Mouse (Mus musculus) layer of hippocampus, adult 11-12 months (tissue): Measurements from ENCODE around the gene Creb3l4.
"Not testable (repeated sequence)": the region's sequence is repeated elsewhere in the genome, so short reads cannot be mapped to it uniquely, and the experiment has no call there.

ENCODE experiments used
- DNase-seq: peaks from one replicate; pipeline ENCODE4 v3.0.0; 2022; ENCODE audit warnings: low spot score

The Creb3l4 gene

DNA sequence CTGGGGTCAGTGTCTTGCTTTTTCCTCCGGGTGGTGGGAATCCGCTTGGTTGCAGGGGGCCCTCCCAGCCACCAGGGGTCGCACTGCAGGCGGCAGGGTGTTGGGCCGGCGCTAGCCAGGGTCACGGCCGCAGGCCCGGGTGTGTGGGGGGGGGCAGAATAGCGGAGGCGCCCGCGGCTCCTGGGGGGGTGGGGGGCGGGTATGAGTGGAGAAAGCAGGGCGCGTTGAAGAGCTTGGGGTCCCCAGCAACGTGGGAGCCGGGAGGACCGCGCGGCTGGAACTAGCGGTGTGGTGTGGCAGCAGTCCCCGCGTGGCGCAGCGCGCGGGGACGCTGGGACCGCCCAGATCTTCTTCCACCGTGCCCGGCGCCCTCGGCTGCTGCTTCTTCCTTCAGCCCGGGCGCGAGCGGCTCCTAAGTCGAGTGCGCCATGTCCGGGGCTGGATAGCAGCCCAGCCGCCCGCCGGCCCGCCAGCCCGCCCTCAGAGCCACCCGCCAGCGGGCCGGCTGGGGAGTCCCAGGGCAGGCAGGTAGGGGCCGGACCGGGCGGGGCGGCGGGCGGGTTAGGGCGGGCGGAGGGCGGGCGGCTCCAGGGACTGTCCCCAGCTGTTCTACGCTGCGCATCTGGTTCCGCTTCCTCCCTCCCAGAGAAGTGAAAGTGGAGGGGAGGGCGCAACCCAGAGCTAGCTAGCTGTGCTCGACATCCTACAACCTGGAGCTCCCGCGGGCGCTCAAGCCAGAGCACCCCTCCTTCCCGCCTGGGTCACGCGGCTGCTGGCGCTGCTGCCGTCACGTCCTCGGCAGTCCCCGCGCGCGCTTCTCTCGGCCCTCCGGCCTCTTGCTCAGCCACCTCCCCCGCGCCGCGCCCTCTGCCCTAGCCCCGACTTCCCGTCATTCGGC is 22.0 kb upstream of the Creb3l4 start, which contains the start of gene Dennd4b:
Dennd4b (plus strand) TSS at position 152 of the 898 bp plus-strand sequence.
- DNase-seq: peak; percentile 88

DNA sequence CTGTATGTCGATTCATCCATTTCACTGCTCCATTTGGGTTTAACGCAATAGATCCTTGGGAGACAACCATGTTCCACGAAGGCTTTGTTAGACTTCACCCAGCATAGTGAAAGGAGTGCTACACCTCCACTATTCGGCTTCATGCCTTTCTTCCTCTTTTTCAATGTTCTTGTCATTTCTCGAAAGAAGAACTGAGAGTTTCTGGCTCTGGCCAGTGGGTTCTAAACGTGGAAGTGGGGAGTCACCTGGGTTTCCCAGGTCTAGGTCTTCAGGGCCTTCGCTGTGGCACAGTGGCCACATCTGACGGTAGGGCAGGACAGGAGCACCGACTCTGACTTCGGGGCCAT is 21.3 kb upstream of the Creb3l4 start:
- no peak for DNase-seq

DNA sequence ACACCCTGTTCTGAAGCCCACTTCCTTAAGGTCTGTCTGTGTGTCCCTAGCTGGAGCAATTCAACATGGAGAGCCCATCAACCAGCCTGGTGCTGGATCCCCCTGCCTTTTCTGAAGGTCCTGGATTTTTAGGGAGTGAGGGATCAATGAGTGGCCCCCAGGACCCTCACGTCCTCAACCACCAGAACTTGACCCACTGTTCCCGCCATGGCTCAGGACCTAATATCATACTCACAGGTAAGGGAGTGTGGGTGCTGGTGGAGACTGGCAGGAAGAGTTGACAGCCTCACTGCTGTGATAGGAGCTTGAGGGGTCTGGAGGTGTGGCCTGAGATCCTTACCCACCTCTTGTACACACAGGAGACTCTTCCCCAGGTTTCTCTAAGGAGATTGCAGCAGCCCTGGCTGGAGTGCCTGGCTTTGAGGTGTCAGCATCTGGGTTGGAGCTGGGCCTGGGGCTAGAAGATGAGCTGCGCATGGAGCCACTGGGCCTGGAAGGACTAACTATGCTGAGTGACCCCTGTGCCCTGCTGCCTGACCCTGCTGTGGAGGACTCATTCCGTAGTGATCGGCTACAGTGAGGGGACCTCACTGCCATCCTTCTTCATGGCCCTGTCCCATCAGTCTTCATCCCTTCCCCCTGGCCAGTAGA is 19.9 kb upstream of the Creb3l4 start:
- DNase-seq: no peak

DNA sequence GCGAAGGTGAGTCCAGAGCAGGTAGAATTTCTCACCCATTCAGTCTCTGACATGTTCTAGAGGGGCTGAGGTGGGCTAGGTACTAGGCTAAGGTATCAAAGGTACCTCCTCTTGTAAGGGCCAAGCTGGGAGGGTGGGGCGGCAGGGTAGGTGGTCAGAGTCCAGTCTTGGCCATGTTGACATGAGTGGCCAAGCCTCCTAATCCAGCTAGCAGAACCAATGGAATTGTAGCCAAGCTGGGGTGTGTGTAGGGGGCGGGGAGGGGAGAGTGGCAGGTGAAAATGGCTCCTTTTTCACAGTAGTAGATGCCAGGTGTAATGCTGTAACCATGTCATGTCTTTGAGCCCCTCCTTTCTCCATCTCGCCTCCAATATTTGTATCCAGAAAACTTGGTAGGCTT is 15.2 kb upstream of the Creb3l4 start:
- DNase-seq: no peak

DNA sequence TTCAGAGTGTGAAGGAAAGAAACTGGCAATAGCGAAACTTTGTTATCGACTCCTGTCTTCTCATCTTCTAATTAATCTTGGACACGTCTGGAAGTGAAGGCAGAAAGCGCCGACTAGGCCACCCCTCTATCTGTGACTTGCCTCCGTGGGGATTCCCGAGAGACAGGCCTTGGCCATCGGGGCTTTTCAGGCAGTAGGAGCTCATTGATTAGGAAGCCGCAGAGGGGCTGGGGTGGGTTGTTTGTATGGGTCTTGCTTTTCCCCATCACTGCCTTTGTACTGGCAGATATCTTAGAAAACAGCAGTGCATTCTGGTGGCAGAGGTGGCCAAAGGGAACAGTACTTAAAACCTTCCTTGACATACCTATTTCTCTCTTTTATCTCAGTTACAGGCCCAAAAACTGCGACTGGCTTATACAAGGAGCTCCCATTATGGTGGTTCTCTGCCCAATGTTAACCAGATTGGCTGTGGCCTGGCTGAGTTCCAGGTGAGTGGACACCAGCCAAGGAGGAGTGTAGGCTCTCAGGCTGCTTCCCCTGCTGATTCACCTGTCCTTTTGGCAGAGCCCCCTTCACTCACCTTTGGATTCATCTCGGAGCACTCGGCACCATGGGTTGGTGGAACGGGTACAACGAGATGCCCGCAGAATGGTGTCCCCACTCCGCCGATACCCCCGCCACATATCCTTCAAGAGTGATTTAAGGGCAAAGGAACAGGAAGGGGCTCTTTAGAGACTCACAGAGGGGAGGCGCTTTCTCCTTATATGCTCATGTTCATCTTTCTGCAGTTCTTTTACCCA is 13.6 kb upstream of the Creb3l4 start:
- no peak for DNase-seq

DNA sequence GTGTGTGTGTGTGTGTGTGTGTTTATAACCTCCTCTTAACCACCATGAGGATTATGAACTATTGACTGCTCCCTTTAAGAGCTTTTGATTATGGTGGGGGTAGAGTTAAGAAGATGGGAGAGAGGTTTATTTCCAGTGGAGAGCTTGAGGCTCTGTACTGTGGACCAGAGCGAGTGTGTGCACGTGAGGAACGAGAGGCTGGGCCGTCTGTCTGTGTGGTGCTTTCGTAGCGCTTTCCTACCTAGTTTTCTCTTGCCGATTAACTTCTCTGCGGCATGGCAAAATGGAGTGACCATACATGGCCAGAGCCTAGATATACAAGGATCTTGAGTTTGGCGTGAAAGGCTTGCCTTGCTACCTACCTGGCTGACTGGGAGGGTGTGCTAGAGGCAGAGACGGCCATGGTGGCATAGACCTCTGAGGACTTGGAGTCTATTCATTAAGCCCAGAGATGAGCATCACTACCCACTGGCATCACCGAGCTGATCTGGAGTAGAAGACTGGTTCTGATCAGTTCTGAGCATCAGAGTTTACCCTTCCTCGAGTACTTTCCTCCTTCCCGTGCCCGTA is 12.6 kb upstream of the Creb3l4 start:
- no peak for DNase-seq

DNA sequence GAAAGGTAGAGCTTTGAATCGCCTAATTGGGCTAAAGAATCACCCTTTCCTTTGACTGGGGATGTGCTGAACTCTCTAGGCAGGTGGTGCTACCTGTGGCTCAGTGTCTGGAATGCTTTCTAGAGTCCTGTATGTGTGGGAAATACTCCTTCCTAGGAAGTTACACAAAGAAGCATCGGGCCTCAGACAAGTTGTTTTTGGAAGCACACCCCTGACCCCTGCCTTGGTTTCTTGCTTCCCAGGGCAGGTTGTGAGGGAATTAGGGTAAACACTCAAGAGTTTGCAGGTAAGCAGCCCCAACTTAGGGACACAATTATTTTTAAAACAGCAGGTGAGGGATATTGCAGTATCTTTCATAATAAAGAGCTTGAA is 11.9 kb upstream of the Creb3l4 start:
- DNase-seq: no peak

DNA sequence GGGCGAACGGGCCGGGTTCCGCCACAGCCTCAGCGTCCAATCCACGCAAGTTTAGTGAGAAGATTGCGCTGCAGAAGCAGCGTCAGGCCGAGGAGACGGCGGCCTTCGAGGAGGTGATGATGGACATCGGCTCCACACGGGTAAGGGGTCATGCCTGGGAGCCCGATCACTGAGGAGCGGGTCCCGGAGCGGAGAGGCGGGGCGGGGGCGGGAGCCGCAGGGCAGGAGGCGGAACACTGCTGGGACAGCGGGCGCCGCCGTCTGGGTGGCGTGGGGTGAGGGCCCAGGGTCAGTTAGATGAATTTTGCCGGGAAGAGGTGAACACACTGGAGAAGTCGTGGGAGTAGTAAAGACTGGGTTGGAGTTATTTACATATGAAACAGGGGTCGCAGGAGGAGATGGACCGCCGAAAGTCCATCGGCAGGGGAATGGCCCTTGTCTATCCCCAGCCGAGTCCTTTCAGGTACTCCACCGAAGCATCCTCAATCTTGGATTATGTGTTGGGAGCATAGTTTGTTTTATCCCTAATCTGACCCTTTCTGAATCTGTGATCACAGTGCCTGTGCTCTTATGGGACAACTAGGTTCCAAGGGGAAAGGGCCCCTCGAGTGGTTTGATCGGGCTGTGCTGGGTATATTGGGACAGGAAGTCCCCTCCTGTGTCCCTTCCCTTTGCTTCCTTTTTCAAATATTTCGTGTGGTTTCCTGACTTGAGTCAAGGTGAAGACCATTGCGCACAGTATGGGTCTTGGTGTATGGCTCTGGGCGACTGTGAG is 11.3 kb upstream of the Creb3l4 start:
- DNase-seq: no peak

DNA sequence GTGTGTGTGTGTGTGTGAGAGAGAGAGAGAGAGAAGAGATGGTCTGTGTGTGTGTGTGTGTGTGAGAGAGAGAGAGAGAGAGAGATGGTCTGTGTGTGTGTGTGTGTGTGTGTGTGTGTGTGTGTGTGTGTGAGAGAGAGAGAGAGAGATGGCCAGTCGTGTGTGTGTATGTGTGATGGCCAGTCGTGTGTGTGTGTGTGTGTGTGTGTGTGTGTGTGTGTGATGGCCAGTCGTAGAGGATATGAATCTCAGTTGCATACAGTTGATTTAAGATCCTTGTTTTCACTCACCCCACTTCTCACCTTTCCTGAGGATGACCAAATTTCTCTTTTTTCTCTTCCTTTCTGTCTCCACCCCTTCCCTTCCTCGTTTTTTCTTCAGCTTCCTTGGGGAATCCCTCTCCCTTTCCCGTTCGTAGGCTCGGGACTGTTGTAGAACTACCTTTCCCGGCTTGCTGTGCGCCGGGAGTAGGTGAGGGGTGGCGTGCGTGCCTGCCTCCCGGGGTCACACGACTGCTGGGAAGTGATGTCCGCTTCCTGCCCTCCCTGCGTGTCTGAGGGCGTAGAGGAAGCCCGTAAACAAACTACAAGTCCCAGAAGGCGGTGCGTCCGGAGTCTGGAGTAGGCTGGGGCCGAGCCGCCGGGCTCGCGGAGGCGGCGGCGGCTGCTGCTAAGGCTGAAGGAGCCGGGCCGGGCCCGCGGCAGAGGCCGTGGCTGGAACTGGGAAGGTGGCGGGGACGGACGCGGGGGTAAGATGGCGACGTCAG is 10.5 kb upstream of the Creb3l4 start, which contains the start of gene Crtc2:
Crtc2 (plus strand) TSS at position 511 of the 766 bp plus-strand sequence.
- DNase-seq: peak; percentile 97

DNA sequence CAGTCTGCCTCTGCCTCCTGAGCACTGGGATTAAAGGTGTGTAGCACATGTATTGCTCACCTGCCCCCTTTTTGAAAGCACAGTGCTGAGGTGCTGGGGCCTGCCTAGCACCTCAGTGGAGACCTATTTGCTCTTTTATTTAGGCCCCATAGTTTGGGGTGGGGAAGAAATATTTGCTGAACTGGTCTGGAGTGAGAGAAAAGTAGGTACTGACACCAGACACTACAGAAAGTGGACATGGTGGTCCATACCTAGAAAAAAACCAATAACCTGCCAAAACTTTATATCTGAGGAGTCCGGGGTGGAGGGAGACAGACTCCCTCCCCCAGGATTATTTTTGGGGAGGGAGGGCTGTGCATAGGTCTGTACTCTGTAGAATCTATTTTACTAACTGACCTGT is 9.9 kb upstream of the Creb3l4 start:
- not testable (repeated sequence) for DNase-seq

DNA sequence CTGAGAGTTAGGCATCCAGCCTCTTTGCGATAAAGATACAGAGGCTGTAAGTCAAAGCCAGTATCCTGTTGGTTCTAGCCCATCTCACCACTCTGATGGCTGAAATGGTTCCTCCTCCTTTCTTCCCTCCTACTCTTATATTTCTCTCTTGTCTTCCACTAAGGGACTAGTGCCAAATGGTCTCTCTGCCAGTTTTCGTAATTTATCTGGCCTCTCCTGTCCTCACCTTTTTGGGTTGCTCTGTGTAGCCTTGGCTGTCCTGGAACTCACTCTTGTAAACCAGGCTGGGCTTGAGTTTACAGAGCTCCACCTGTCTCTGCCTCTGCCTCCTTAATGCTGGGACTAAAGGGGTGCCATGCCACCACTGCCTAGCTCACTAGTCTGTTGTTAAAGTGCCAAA is 9.3 kb upstream of the Creb3l4 start:
- DNase-seq: not testable (repeated sequence)

DNA sequence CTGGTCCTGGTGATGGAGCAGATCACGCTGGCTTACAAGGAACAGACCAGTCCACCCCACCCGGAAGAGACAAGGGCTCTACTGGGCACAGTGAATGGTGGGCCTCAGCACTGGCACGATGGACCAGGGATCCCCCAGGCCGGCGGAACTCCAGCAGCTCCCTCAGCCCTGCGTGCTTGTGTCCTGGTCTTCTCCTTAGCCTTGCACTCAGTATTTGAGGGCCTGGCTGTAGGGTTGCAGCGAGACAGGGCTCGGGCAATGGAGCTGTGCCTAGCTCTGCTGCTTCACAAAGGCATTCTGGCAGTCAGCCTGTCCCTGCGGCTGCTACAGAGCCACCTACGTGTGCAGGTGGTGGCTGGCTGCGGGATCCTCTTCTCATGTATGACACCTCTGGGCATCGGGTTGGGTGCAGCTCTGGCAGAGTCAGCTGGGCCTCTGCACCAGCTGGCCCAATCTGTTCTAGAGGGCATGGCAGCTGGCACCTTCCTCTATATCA is 8.5 kb upstream of the Creb3l4 start:
- DNase-seq: not testable (repeated sequence)

DNA sequence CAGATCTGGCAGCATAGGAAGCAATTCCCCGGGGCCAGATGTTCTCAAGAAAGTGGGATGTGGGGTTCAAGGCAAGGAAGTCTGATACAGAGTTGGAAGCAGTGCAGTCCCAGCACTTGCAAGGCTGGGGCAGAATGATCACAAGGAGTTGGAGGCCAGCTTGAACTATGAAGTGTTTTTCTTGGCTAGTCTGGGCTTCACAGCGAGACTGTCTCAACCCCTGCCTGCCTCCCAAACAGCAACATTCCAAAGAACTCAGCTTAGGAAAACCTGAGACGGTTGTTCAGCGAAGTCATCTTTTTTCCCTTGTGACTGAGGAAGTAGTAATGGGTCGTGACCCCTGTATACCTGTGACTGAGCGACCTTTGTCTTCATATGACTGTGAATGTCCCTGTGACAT is 7.5 kb upstream of the Creb3l4 start:
- DNase-seq: no peak

DNA sequence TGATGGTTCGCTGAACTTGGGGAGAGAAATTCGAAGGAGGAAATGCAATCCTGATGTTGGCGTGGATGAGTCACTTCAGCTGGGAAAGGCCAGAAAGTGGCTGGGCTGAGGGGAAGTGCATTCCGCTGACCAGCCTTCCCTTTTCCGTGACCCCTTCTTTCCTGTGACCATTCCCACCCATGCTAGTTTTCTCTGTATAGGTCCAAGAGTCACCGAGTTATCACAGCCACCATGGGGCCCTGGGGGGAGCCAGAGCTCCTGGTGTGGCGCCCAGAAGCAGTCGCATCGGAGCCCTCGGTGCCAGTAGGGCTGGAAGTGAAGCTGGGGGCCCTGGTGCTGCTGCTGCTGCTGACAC is 5.4 kb upstream of the Creb3l4 start:
- DNase-seq: no peak

DNA sequence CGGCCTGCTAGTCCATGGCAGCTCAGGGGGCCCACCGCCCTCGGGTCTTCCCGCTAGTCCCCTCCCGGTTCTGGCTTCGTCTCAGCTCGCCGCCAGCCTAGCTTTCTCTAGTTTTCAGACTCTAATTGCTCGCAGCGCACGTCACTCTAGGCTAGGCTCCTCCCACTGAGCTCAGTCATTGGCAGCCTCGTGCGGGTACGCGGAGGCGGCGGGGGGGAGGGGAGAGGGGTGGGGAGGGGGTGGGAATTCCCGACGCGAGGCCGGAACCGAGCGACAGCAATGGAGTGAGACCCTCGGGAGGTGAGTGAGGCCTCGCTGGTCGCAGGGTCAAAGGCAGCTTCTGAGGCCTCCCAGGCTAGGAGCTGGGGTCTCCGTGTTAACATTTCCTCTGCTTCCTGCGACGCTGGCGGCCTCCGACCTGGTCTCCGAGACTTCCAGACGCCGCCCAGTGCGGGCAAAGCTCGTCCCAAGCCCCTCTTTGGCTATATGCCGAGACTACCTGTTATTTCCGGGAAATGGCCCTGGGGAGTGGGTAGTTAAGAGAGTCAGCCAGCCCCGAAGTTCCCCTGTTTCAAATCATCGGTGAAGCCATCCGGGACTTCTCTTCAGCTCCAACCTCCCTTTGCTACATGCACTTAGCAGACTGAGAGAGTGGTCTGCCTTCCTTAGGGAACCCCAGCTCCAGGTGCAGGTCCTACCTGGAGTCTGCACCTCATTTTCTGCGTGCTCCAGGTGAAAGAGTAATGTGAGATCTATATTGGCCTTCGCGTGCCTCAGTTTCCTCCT is 4.8 kb upstream of the Creb3l4 start, which contains the start of gene Slc39a1:
Slc39a1 (plus strand) TSS at position 213 of the 786 bp plus-strand sequence.
- DNase-seq: peak; percentile 95

DNA sequence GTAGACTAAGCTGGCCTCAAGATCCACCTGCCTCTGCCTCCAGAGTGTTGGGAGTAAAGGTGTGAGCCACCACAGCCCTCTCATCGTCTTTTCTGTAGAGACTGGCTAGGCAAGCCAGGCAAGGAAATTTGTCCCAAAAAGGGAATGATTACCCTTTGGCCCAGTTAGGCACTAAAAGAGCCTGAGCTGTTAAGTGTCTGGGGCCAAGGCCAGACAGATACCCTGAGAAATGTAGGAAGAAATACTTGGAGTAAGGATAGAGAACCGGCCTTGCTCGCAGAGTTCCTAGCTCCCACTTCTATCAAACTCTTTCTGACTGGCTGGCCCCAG is 4.3 kb upstream of the Creb3l4 start:
- no peak for DNase-seq

DNA sequence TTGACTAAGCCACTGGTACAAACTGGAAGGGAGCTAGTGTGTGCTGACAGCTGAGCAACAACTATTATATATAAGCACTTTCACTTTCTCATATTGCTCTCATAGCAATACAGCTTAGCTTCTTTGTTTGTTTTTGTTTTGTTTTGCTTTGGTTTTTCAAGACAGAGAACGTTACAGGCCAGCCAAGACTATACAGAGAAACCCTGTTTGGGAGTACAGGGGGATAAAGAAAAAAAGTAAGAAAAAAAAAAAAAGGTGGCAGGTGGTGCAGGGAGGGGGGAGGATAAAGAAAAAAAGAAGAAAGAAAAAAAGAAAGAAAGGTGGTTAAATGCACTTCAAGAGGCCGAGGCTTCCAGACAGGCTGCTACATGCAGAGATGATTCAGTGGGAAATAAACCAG is 2.1 kb upstream of the Creb3l4 start:
- DNase-seq: no peak

DNA sequence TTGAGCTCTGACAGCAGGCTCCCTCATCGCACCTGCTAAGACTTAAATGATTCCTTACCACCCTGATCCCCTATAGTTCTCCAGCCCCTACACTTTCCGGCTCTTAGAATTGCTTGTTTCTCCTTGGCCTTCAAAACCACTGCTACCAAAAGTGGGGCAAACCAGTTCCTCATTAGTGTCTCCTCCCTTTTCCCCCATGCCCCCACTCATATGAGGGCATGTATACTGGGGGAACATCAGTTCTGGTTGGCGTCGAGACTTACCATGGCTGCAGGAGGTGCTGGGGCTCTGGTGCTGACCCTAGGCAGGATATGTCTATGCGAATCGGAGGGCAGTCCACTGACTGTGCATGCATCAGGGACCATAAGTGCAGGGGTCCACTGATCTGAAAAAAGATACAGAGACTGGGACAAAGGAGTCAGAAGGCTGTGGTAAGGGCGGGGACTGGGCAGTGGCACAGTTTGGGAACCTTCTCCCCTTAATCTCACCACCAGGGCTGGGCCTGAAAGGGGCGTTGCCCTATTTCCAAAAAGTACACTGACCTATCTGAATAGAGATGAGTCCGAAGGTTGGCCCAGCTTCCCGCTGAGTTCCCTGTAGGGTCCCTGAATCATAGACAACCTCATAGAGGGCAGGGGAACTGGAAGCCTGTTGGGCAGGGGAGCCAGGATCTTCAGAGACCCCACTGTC is 1.5 kb downstream of the Creb3l4 start:
- no peak for DNase-seq

DNA sequence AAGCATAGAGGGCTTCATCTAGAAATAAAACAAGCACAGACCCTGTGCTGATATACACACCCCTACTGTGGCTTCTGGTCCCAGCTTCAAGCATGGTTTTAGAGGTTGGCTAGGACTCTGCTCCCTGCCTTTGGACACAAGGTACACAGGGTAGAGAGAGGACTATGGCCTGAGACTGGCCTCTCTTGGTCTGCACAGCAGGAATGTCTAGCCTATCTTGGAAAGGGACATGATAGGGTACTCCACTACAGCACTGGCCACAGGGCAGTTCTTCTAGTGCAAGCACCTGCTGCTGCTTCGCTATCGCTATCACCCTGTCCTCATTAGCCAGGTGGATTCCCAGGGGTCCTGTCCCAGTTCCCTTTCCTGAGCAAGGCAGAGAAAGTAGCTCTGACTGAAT is 2.1 kb downstream of the Creb3l4 start:
- no peak for DNase-seq
